Mouse (Mus musculus) C2C12 (cell line): ENCODE results near the gene Stx6. TPM values are rescaled to one million over a fixed set of nuclear protein-coding genes. Genes with fewer than 3 reads are reported as not detected.

Experiments
- H3K27me3 ChIP-seq: one replicate; pipeline ENCODE4 v1.6.1; 2011; ENCODE audit not compliant: control insufficient read depth, insufficient read depth, insufficient read length
- H3K36me3 ChIP-seq: one replicate; pipeline ENCODE4 v1.6.1; 2011; ENCODE audit not compliant: control insufficient read depth, insufficient read depth
- H3K4me3 ChIP-seq: one replicate; pipeline ENCODE4 v1.5.1; 2011; ENCODE audit warnings: mild to moderate bottlenecking, control low read depth; ENCODE audit not compliant: poor library complexity, insufficient read depth, severe bottlenecking
- H3K79me2 ChIP-seq: one replicate; pipeline ENCODE4 v1.6.1; 2011; ENCODE audit not compliant: control insufficient read depth, insufficient read depth
- H3K79me3 ChIP-seq: one replicate; pipeline ENCODE4 v1.6.1; 2011; ENCODE audit warnings: low read depth, control low read depth
- H3ac ChIP-seq: one replicate; pipeline ENCODE3; 2011; ENCODE audit warnings: low read depth; ENCODE audit not compliant: control insufficient read depth, insufficient read length
- CEBPB ChIP-seq: IDR thresholded peaks from one replicate; pipeline ENCODE4 v1.6.1; 2011; ENCODE audit warnings: low read depth, mild to moderate bottlenecking, control low read depth, moderate library complexity
- CTCF ChIP-seq: IDR thresholded peaks from one replicate; pipeline ENCODE4 v1.5.1; 2011; ENCODE audit not compliant: control insufficient read depth, insufficient read depth, insufficient read length
- FOSL1 ChIP-seq: IDR thresholded peaks from one replicate; pipeline ENCODE4 v1.8.0; 2011; ENCODE audit warnings: mild to moderate bottlenecking, low read length; ENCODE audit not compliant: poor library complexity, insufficient read depth, severe bottlenecking
- MAX ChIP-seq: IDR thresholded peaks from one replicate; pipeline ENCODE4 v1.6.1; 2011; ENCODE audit warnings: mild to moderate bottlenecking, control low read depth
- MYOD1 ChIP-seq: IDR thresholded peaks from one replicate; pipeline ENCODE4 v1.6.1; 2011; ENCODE audit warnings: low read depth; ENCODE audit not compliant: control insufficient read depth, insufficient read length
- MYOG ChIP-seq: IDR thresholded peaks from one replicate; pipeline ENCODE4 v1.6.1; 2011; ENCODE audit not compliant: control insufficient read depth, insufficient read length; ENCODE audit errors: extremely low read depth
- USF1 ChIP-seq: IDR thresholded peaks from one replicate; pipeline ENCODE4 v1.6.1; 2011; ENCODE audit warnings: low read depth, mild to moderate bottlenecking, control low read depth, moderate library complexity
- polyA plus RNA-seq: library from polyadenylated mRNA; unstranded; fragments of >200 nt; fragmentation: generic; extraction: Trizol; gene quantifications from one replicate; pipeline ENCODE4 v1.2.1, GENCODE M21; 2012; ENCODE audit warnings: missing spikeins

Stx6 gene
- polyA plus RNA-seq, 1 experiment, result 30.5 TPM

- H3K79me2 ChIP-seq, result no peaks in the 10 kb centered on the region
- H3K4me3 ChIP-seq, result no peak overlapping the region
- H3K27me3 ChIP-seq, result no peaks in the 10 kb centered on the region
- no peak for TF ChIP-seq FOSL1
- no peak for TF ChIP-seq MYOG
- TF ChIP-seq CTCF, result no peak
- no peak for TF ChIP-seq MYOD1
- no peak for TF ChIP-seq USF1
- no peaks in the 10 kb centered on the region for H3K79me3 ChIP-seq
- H3ac ChIP-seq, result no peak overlapping the region
- no peaks in the 10 kb centered on the region for H3K36me3 ChIP-seq
These were observed 79.6 kb downstream of the Stx6 start for GRCm38 (mm10) chr1:155238126-155238525.

GRCm38 (mm10) chr1:155239169-155239568 is 80.7 kb downstream of the Stx6 start:
- H3K4me3 ChIP-seq, result no peak overlapping the region
- H3K79me2 ChIP-seq, result no peaks in the 10 kb centered on the region
- H3K36me3 ChIP-seq, result no peaks in the 10 kb centered on the region
- H3K79me3 ChIP-seq, result no peaks in the 10 kb centered on the region
- TF ChIP-seq CEBPB (no peak), CTCF (no peak), USF1 (no peak), MYOD1 (no peak), MAX (no peak)
- no peaks in the 10 kb centered on the region for H3K27me3 ChIP-seq
- H3ac ChIP-seq, result no peak overlapping the region

- TF ChIP-seq MAX, result no peak
- TF ChIP-seq MYOD1, result no peak
- no peak for TF ChIP-seq MYOG
- TF ChIP-seq USF1, result no peak
- no peak for TF ChIP-seq CTCF
- TF ChIP-seq CEBPB, result no peak
- TF ChIP-seq FOSL1, result no peak
- H3K79me2 ChIP-seq, result no peaks in the 10 kb centered on the region
- H3K27me3 ChIP-seq, result no peaks in the 10 kb centered on the region
- no peak overlapping the region for H3ac ChIP-seq
- no peaks in the 10 kb centered on the region for H3K79me3 ChIP-seq
- H3K36me3 ChIP-seq, result no peaks in the 10 kb centered on the region
- no peak overlapping the region for H3K4me3 ChIP-seq
These were observed 81.6 kb downstream of the Stx6 start for GRCm38 (mm10) chr1:155239962-155240717.

GRCm38 (mm10) chr1:155241701-155242487 is 83.4 kb downstream of the Stx6 start:
- Histone ChIP-seq H3K79me3 (no peaks in the 10 kb centered on the region), H3K36me3 (no peaks in the 10 kb centered on the region)
- TF ChIP-seq CTCF (no peak), USF1 (no peak), MYOG (no peak), MAX (no peak), FOSL1 (no peak), CEBPB (no peak), MYOD1 (no peak)

GRCm38 (mm10) chr1:155242488-155242745 is 83.9 kb downstream of the Stx6 start:
- H3K79me2 ChIP-seq, result no peaks in the 10 kb centered on the region
- TF ChIP-seq USF1, result no peak
- H3K79me3 ChIP-seq, result no peaks in the 10 kb centered on the region
- no peak overlapping the region for H3K4me3 ChIP-seq
- no peaks in the 10 kb centered on the region for H3K36me3 ChIP-seq
- H3K27me3 ChIP-seq, result no peaks in the 10 kb centered on the region
- H3ac ChIP-seq, result no peak overlapping the region

More at GRCm38 (mm10) chr1:155241701-155242487, 83.4 kb downstream of the Stx6 start:
- H3ac ChIP-seq, result no peak overlapping the region
- no peak overlapping the region for H3K4me3 ChIP-seq
- H3K79me2 ChIP-seq, result no peaks in the 10 kb centered on the region
- H3K27me3 ChIP-seq, result no peaks in the 10 kb centered on the region
